Mouse (Mus musculus): ENCODE measurements around the gene Cpox.
A peak's percentile ranks its signal among the peaks of the same experiment; 100 is the strongest.

The Cpox gene

GRCm38 (mm10) chr16:58669264-58669663 is 828 bp upstream of the Cpox start:
- DNase-seq (ENCODE audit: low spot score in 2 of 2), result no peak

- DNase-seq (ENCODE audit: low spot score in 2 of 2), result no peak
Measured at GRCm38 (mm10) chr16:58670643-58671042, 551 bp downstream of the Cpox start.

GRCm38 (mm10) chr16:58671212-58671985 is 1.3 kb downstream of the Cpox start:
- no peak for DNase-seq (ENCODE audit: low spot score in 2 of 2)

- DNase-seq (ENCODE audit: low spot score in 2 of 2), result no peak
Measured at GRCm38 (mm10) chr16:58672396-58672795, 2.3 kb downstream of the Cpox start.

GRCm38 (mm10) chr16:58673811-58674410 is 3.8 kb downstream of the Cpox start:
- DNase-seq (ENCODE audit: low spot score in 2 of 2), result no peak

- no peak for DNase-seq (ENCODE audit: low spot score in 2 of 2)
Measured at GRCm38 (mm10) chr16:58675256-58675655, 5.2 kb downstream of the Cpox start.

- DNase-seq (ENCODE audit: low spot score in 2 of 2), result no peak
Measured at GRCm38 (mm10) chr16:58676156-58676555, 6.1 kb downstream of the Cpox start.

GRCm38 (mm10) chr16:58676633-58677032 is 6.5 kb downstream of the Cpox start:
- DNase-seq (ENCODE audit: low spot score in 2 of 2), result no peak

GRCm38 (mm10) chr16:58677491-58677890 is 7.4 kb downstream of the Cpox start:
- no peak for DNase-seq (ENCODE audit: low spot score in 2 of 2)

- no peak for DNase-seq (ENCODE audit: low spot score in 2 of 2)
Measured at GRCm38 (mm10) chr16:58678660-58679059, 8.6 kb downstream of the Cpox start.

GRCm38 (mm10) chr16:58682046-58682445 is 12.0 kb downstream of the Cpox start:
- DNase-seq (ENCODE audit: low spot score in 2 of 2), result no peak

- peak in 1 of 2 experiments; percentile 16 for DNase-seq (ENCODE audit: low spot score in 2 of 2)
Measured at GRCm38 (mm10) chr16:58682870-58683269, 12.8 kb downstream of the Cpox start.

GRCm38 (mm10) chr16:58683911-58684310 is 13.8 kb downstream of the Cpox start:
- no peak for DNase-seq (ENCODE audit: low spot score in 2 of 2)

GRCm38 (mm10) chr16:58684537-58684936 is 14.4 kb downstream of the Cpox start:
- DNase-seq (ENCODE audit: low spot score in 2 of 2), result no peak

- DNase-seq (ENCODE audit: low spot score in 2 of 2), result no peak
Measured at GRCm38 (mm10) chr16:58685548-58686537, 15.8 kb downstream of the Cpox start.

GRCm38 (mm10) chr16:58688534-58688933 is 18.4 kb downstream of the Cpox start:
- DNase-seq (ENCODE audit: low spot score in 2 of 2), result no peak

- DNase-seq (ENCODE audit: low spot score in 2 of 2), result no peak
Measured at GRCm38 (mm10) chr16:58689555-58690169, 19.6 kb downstream of the Cpox start.

- DNase-seq (ENCODE audit: low spot score in 2 of 2), result no peak
Measured at GRCm38 (mm10) chr16:58690322-58690732, 20.2 kb downstream of the Cpox start.

GRCm38 (mm10) chr16:58694091-58694490 is 24.0 kb downstream of the Cpox start:
- DNase-seq (ENCODE audit: low spot score in 2 of 2), result no peak

- no peak for DNase-seq (ENCODE audit: low spot score in 2 of 2)
Measured at GRCm38 (mm10) chr16:58696796-58697195, 26.7 kb downstream of the Cpox start.

- DNase-seq (ENCODE audit: low spot score in 2 of 2), result no peak
Measured at GRCm38 (mm10) chr16:58697261-58697660, 27.2 kb downstream of the Cpox start.

GRCm38 (mm10) chr16:58700174-58700573 is 30.1 kb downstream of the Cpox start:
- no peak for DNase-seq (ENCODE audit: low spot score in 2 of 2)

All from urinary bladder, adult 18-20 months (tissue).